Mouse (Mus musculus) bone marrow, adult 2 months (tissue): ENCODE measurements around the gene Ralbp1. TPM values are rescaled to one million over a fixed set of nuclear protein-coding genes. Genes with fewer than 3 reads are reported as not detected.

Experiments
- H3K27ac ChIP-seq: fragments of 200-500 bp; 2 replicates; pipeline ENCODE4 v1.5.1; 2012; ENCODE audit warnings: low read depth, mild to moderate bottlenecking, control low read depth, inconsistent platforms, low read length; ENCODE audit not compliant: control insufficient read depth, poor library complexity, insufficient read depth
- H3K4me1 ChIP-seq: fragments of 200-500 bp; 2 replicates; pipeline ENCODE4 v1.6.1; 2011; ENCODE audit warnings: low read length; ENCODE audit not compliant: control insufficient read depth, insufficient read depth
- H3K4me3 ChIP-seq: fragments of 200-500 bp; replicated peaks from 2 replicates; pipeline ENCODE3; 2011; ENCODE audit warnings: mild to moderate bottlenecking, low read depth, low read length, control low read depth; ENCODE audit not compliant: control insufficient read depth
- CTCF ChIP-seq: fragments of 200-500 bp; IDR thresholded peaks from 2 replicates; pipeline ENCODE4 v1.5.1; 2011; ENCODE audit warnings: low read length, control low read depth; ENCODE audit not compliant: control insufficient read depth, insufficient read depth
- POLR2A ChIP-seq: fragments of 200-500 bp; IDR thresholded peaks from 2 replicates; pipeline ENCODE4 v1.6.1; 2011; ENCODE audit warnings: low read depth, mild to moderate bottlenecking, control low read depth, low read length, borderline replicate concordance; ENCODE audit not compliant: control insufficient read depth
- WGBS: fragments of 180-500 bp; shearing (Covaris S2); methylation state at CpG from one replicate; pipeline ENCODE4 v1.1.7; 2018; 5-methylcytosine and 5-hydroxymethylcytosine counted together
- polyA plus RNA-seq: library from polyadenylated mRNA; stranded (reverse); fragments of >200 nt; gene quantifications from 2 replicates; pipeline ENCODE4 v1.2.4, GENCODE M21; 2011; ENCODE audit warnings: low replicate concordance; ENCODE audit not compliant: missing spikeins, insufficient read depth, insufficient read length

Ralbp1 gene
- polyA plus RNA-seq, 1 experiment, result 27.0 TPM

DNA sequence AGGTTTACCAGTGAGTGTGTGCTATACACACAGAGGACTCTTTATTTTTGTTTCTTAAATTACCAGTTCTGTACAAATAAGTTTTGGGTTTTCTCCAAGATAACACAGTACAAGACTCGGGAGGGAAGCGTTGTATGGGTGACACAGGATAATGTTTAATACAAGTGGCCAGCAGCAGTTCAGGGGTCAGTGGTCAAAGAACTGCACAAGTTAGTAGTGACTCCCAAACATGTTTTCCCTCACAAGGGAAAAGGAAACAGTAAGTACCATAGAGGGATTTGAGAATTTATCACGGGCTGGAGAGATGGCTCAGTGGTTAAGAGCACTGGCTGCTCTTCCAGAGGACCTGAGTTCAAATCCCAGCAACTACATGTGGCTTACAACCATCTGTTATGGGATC lies 51.7 kb downstream of the Ralbp1 start:
- Histone ChIP-seq H3K4me3 (no peak overlapping the region), H3K27ac (no peak overlapping the region), H3K4me1 (no peaks in the 10 kb centered on the region)
- TF ChIP-seq CTCF, result no peak
- WGBS, result 86% methylated on average over 3 of the region's 3 CpGs

DNA sequence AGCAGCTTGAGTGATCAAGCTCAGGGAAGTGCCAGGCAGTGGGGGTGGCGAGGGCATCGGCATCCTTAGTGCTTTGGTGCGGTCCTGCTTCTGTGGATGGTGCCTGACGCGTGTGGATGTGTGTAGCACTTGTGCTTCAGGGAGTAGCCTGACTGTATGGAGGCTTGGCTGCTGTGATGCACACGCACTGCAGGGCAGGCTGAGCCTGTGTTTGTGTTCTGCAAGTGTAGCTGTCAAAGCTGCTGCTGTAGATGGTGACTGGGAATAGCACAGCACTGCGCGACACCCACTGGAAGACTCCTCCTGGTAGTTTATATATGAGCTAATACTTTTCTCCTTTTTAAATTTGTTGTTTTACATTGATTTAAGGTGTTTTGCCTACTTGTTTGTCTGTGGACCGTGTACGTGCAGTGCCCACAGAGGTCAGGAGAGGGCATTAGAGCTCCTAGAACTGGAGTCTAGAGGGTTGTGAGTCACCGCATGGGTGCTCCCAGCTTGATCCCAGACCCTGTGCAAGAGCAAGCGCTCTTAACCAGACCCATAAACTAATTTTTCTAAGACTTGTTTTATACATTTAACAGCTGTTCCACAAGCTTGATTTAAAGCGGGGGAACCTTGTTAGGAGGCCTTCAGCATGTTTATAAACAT lies 55.3 kb downstream of the Ralbp1 start:
- WGBS, result 90% methylated on average over 13 of the region's 13 CpGs
- H3K27ac ChIP-seq, result no peak overlapping the region
- no peaks in the 10 kb centered on the region for H3K4me1 ChIP-seq
- no peak for TF ChIP-seq POLR2A
- no peak overlapping the region for H3K4me3 ChIP-seq

DNA sequence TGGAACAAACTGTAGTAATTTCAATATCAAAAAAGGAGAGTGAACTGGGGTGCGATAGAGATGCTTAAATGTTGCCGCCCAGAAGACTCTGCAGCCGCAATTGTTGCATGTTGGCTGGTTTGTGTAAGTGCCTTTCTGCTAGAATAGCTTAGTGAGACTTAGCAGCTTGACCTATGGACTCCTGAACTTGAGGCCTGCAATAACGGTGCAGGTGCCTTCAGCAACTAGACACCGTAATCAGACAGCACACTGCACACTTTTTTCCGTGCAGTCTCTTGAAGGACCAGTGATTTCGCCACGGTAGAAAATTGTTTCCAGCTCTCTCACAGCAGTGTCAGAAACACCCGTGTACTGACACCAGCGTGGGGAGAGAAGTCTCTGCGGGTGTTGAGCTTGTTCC lies 56.6 kb downstream of the Ralbp1 start:
- Histone ChIP-seq H3K4me1 (no peaks in the 10 kb centered on the region), H3K27ac (no peak overlapping the region), H3K4me3 (no peak overlapping the region)
- WGBS, result 88% methylated on average over 11 of the region's 11 CpGs
- no peak for TF ChIP-seq CTCF
- TF ChIP-seq POLR2A, result no peak

DNA sequence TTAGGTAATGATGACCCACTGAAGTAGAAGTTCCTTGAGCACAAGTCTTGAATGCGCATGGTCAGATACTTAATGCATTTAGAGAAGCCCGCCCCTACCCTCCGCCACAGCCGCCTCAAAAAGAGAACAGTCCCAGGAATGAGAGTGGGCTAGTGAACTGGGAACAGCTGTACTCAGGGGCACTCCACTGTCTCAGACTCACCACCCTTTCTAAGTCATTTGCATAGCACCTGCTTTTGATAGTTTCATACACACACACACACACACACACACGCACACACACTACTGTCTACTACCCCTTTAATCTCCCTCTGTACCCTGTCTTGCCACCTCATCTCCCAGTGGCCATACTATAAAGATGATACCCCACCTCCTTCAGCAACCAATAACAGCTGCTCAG lies 57.7 kb downstream of the Ralbp1 start:
- Histone ChIP-seq H3K4me3 (no peak overlapping the region), H3K4me1 (no peaks in the 10 kb centered on the region), H3K27ac (no peak overlapping the region)
- TF ChIP-seq POLR2A (no peak), CTCF (no peak)
- WGBS, result 89% methylated on average over 5 of the region's 5 CpGs

DNA sequence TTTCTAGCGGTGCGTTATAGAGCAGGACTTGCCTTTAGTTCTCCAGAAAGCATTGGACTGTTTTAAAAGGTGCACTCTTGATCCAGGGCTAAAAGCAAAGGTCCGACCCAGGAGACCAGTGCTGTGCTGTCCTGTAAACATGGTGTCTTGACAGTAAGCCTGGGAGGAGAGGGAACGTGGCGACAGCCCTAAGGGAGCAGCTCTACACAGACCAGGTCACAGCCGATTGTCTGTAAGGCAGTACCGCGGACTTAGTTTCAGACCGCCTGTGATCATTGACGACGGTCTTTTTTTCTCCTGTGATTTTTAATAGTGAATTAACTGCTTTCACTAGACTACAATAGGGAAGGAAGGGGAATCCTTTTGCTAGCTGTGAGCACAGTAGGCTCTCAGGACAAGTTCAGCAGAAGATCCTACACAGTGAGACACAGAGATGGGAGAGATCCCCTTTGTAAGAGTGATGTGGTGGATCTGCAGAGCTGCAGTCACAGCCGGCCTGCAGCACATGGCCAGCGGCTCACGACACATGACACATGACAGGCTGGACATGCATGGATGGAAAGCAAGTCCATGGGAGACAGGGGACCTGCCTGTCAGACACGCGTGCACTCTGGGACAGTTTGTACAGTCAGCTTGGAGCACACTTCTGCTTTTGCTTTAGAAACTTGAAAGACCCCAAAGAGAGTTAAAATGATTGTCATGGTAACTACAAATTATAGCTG lies 58.3 kb downstream of the Ralbp1 start:
- no peak for TF ChIP-seq POLR2A
- TF ChIP-seq CTCF, result no peak
- Histone ChIP-seq H3K4me1 (no peaks in the 10 kb centered on the region), H3K27ac (no peak overlapping the region), H3K4me3 (no peak overlapping the region)
- 92% methylated on average over 16 of the region's 16 CpGs for WGBS

DNA sequence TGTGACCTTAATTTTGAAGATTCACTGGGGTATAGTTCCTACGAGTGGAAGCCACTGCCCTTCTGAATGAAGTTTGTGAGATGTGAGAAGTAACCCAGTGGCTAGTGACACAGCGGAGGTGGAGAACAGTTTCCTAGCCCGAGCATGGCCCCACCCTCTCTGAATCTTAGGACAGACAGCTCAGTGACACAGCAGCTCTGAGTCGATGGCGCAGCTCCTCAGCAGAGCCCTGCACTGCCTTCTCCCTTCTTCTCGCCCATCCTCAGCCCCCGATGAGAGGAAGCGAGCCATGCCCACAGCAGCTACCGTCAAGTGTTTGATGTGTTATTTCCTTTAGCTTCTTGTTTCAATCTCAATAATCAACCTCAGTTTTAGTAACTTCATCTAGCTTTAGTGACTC lies 59.3 kb downstream of the Ralbp1 start:
- no peaks in the 10 kb centered on the region for H3K4me1 ChIP-seq
- H3K27ac ChIP-seq, result no peak overlapping the region
- WGBS, result 28% methylated on average over 9 of the region's 9 CpGs
- TF ChIP-seq CTCF (no peak), POLR2A (no peak)
- no peak overlapping the region for H3K4me3 ChIP-seq

DNA sequence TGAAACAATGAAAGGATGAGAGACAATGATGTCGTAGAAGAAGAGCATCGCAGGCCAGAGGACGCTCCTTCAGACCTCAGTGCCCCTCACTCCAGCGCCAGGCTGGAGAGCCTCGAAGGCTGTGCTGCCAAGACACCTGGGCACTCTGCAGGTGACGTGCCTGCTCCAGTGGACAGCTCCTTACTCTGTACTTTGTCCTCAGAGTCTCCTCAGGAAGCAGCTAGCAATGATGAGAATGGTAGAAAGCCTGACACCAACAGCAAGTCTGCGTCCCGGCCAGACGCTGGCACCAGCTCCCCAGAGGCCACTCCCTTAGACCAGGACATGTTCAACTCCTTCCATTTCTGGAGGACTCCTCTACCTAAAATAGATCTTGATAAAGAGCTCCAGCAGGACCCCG lies 61.4 kb downstream of the Ralbp1 start:
- H3K4me3 ChIP-seq, result no peak overlapping the region
- H3K27ac ChIP-seq, result no peak overlapping the region
- no peaks in the 10 kb centered on the region for H3K4me1 ChIP-seq
- TF ChIP-seq POLR2A (no peak), CTCF (no peak)
- 92% methylated on average over 10 of the region's 10 CpGs for WGBS

DNA sequence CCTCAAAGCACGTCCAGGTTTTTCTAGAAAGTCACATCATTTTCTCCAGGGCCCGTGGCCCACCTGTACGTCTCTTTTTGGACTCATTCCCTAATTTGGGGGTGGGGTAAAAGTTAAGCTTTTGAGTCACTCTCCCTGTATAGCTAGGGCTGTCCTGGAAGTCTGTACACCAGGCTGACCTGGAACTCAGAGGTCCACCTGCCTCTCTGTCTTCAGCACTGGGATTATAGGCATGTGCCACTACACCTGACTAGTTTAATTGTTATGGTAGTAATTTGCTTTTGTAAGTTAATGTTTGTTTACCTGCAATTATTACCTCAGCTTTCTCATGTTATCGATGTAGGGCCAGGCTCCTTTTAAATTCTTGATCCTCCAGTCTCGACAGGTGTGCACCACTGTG lies 63.2 kb downstream of the Ralbp1 start:
- H3K27ac ChIP-seq, result no peak overlapping the region
- H3K4me1 ChIP-seq, result no peaks in the 10 kb centered on the region
- 83% methylated on average over 5 of the region's 5 CpGs for WGBS
- H3K4me3 ChIP-seq, result no peak overlapping the region
- no peak for TF ChIP-seq CTCF
- TF ChIP-seq POLR2A, result no peak

DNA sequence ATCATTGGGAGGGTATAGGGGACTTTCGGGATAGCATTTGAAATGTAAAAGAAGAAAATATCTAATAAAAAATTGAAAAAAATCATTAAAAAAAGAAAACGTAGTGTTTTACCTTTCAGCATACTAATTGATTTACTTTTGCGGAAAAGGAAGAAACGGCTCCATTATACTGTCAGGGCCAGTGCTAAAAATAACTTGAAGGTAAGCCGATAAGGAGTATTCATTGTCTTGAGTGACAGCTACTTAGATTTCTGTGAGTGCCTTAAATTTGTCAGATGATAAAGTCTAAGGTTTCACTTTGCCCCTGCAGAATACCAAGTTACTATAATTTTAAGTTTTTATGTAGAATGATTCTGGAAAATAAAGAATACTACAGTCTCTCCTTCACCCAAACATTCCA lies 65.4 kb downstream of the Ralbp1 start:
- WGBS, result 80% methylated on average over 5 of the region's 5 CpGs
- no peak overlapping the region for H3K27ac ChIP-seq
- no peak for TF ChIP-seq CTCF
- no peak for TF ChIP-seq POLR2A
- no peak overlapping the region for H3K4me3 ChIP-seq
- no peaks in the 10 kb centered on the region for H3K4me1 ChIP-seq
